Mouse (Mus musculus) midbrain, embryonic 11.5 days (tissue): ENCODE results near the gene Git2. TPM values are rescaled to one million over a fixed set of nuclear protein-coding genes. Genes with fewer than 3 reads are reported as not detected.

ENCODE experiments used
- ATAC-seq: fragments of 200-750 bp; cut with Nextera tagmentation; 2 replicates; pipeline ENCODE4 v1.8.0; 2017; ENCODE audit warnings: moderate TSS enrichment, moderate library complexity; ENCODE audit not compliant: low FRiP score
- DNase-seq: peaks from one replicate; pipeline ENCODE4 v3.0.0; 2015; ENCODE audit warnings: low spot score; ENCODE audit errors: missing footprints
- H3K27ac ChIP-seq: fragments of 300-500 bp; sonication (generic); 2 replicates; pipeline ENCODE4 v1.5.1; 2014; ENCODE audit warnings: low read depth, low read length
- H3K27me3 ChIP-seq: fragments of 300-500 bp; sonication (generic); 2 replicates; pipeline ENCODE4 v1.6.1; 2014; ENCODE audit warnings: mild to moderate bottlenecking, low read length, moderate library complexity, mixed read lengths; ENCODE audit not compliant: control insufficient read depth, insufficient read depth
- H3K36me3 ChIP-seq: fragments of 300-500 bp; sonication (generic); 2 replicates; pipeline ENCODE4 v1.6.1; 2014; ENCODE audit warnings: mild to moderate bottlenecking, low read length, moderate library complexity, mixed read lengths; ENCODE audit not compliant: control insufficient read depth, insufficient read depth
- H3K4me1 ChIP-seq: fragments of 300-500 bp; sonication (generic); 2 replicates; pipeline ENCODE4 v1.6.1; 2014; ENCODE audit warnings: low read length; ENCODE audit not compliant: control insufficient read depth, insufficient read depth
- H3K4me2 ChIP-seq: fragments of 300-500 bp; sonication (generic); 2 replicates; pipeline ENCODE4 v1.6.1; 2014; ENCODE audit warnings: mild to moderate bottlenecking, moderate library complexity
- H3K4me3 ChIP-seq: fragments of 300-500 bp; sonication (generic); 2 replicates; pipeline ENCODE4 v1.5.1; 2014; ENCODE audit warnings: low read depth, low read length
- H3K9ac ChIP-seq: fragments of 300-500 bp; sonication (generic); 2 replicates; pipeline ENCODE4 v1.6.1; 2014; ENCODE audit warnings: low read length
- H3K9me3 ChIP-seq: fragments of 300-500 bp; sonication (generic); 2 replicates; pipeline ENCODE4 v1.6.1; 2016; ENCODE audit warnings: low read length; ENCODE audit not compliant: control insufficient read depth
- WGBS: fragments of 180-500 bp; shearing (Covaris S2); extraction: QIAGEN DNeasy Blood & Tissue Kit; methylation state at CpG from one replicate; pipeline ENCODE4 v1.1.7; 2014; 5-methylcytosine and 5-hydroxymethylcytosine counted together
- polyA plus RNA-seq: library from polyadenylated mRNA; unstranded; fragments of >200 nt; fragmentation: Nextera tagmentation; extraction: Ambion mirVana; gene quantifications from 2 replicates; pipeline ENCODE4 v1.2.1, GENCODE M21; 2014

The Git2 gene
- polyA plus RNA-seq, 1 experiment from 2014 or later, result 29.5 TPM

- Histone ChIP-seq H3K4me1 (peaks cover 5% of the 10 kb centered on the region), H3K9ac (no peak overlapping the region), H3K27me3 (no peaks in the 10 kb centered on the region), H3K4me3 (no peak overlapping the region), H3K9me3 (no peaks in the 10 kb centered on the region), H3K27ac (no peak overlapping the region), H3K36me3 (peaks cover 13% of the 10 kb centered on the region), H3K4me2 (no peak overlapping the region)
- 95% methylated on average over 21 of the region's 21 CpGs for WGBS
- no peak for DNase-seq
- no peak for ATAC-seq
Measured at GRCm38 (mm10) chr5:114709357-114709756, 66.0 kb downstream of the Git2 start.

- Histone ChIP-seq H3K27me3 (no peaks in the 10 kb centered on the region), H3K4me2 (peak overlapping the region; percentile 51), H3K9ac (peak overlapping the region; percentile 70), H3K4me1 (peaks cover 5% of the 10 kb centered on the region), H3K4me3 (peak overlapping the region; percentile 68), H3K36me3 (peaks cover 10% of the 10 kb centered on the region), H3K9me3 (no peaks in the 10 kb centered on the region), H3K27ac (no peak overlapping the region)
- no peak for ATAC-seq
- 66% methylated on average over 15 of the region's 15 CpGs for WGBS
- no peak for DNase-seq
Measured at GRCm38 (mm10) chr5:114708491-114708890, 66.8 kb downstream of the Git2 start.

GRCm38 (mm10) chr5:114707265-114708068 lies 67.8 kb downstream of the Git2 start, which contains the start of gene Tchp:
Gene Tchp (plus strand): TSS chr5:114707760.
- Histone ChIP-seq H3K9me3 (no peaks in the 10 kb centered on the region), H3K27me3 (no peaks in the 10 kb centered on the region), H3K36me3 (peaks cover 9% of the 10 kb centered on the region), H3K27ac (no peak within 1 kb of the TSS), H3K4me1 (peaks cover 5% of the 10 kb centered on the region), H3K9ac (peak within 1 kb of the TSS; percentile 70), H3K4me3 (peak within 1 kb of the TSS; percentile 68), H3K4me2 (peak within 1 kb of the TSS; percentile 51)
- peak; percentile 99 for DNase-seq
- 4% methylated on average over 49 of the region's 49 CpGs for WGBS
- peak; percentile 88 for ATAC-seq

GRCm38 (mm10) chr5:114702403-114703392 lies 72.6 kb downstream of the Git2 start:
- Histone ChIP-seq H3K36me3 (no peaks in the 10 kb centered on the region), H3K27me3 (no peaks in the 10 kb centered on the region), H3K4me1 (no peaks in the 10 kb centered on the region), H3K4me2 (no peak overlapping the region), H3K9ac (no peak overlapping the region), H3K4me3 (no peak overlapping the region), H3K9me3 (no peaks in the 10 kb centered on the region), H3K27ac (no peak overlapping the region)
- no peak for ATAC-seq
- DNase-seq, result peak; percentile 86
- WGBS, result 67% methylated on average over 14 of the region's 14 CpGs

- ATAC-seq, result no peak
- no peak overlapping the region for H3K27ac ChIP-seq
Measured at GRCm38 (mm10) chr5:114699015-114699414, 76.3 kb downstream of the Git2 start.

GRCm38 (mm10) chr5:114698044-114698746 lies 77.1 kb downstream of the Git2 start:
- Histone ChIP-seq H3K27me3 (no peaks in the 10 kb centered on the region), H3K9ac (no peak overlapping the region), H3K27ac (no peak overlapping the region), H3K4me3 (no peak overlapping the region), H3K36me3 (no peaks in the 10 kb centered on the region), H3K4me2 (no peak overlapping the region), H3K4me1 (no peaks in the 10 kb centered on the region), H3K9me3 (no peaks in the 10 kb centered on the region)
- ATAC-seq (no peak), DNase-seq (no peak)
- 89% methylated on average over 19 of the region's 19 CpGs for WGBS

More at GRCm38 (mm10) chr5:114699015-114699414, 76.3 kb downstream of the Git2 start:
- Histone ChIP-seq H3K27me3 (no peaks in the 10 kb centered on the region), H3K4me3 (no peak overlapping the region), H3K4me2 (no peak overlapping the region), H3K4me1 (no peaks in the 10 kb centered on the region), H3K36me3 (no peaks in the 10 kb centered on the region), H3K9me3 (no peaks in the 10 kb centered on the region), H3K9ac (no peak overlapping the region)
- 82% methylated on average over 7 of the region's 7 CpGs for WGBS
- no peak for DNase-seq

DNA sequence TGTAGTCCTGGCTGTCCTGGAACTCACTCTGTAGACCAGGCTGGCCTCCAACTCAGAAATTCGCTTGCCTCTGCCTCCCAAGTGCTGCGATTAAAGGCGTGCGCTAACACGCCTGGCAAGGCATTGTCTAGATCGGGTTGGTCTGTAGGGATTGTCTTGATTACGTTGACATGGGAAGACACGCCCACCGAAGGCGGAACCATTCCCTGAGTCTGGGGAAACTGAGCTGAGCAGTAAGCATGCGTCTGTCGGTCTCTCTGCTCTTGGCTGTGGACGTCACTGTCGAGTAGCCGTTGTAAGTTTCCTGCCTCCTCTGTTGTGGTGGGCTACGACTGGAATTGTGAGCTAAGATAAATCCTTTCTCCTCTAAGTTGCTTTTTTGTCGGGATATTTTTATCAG lies 78.4 kb downstream of the Git2 start:
- 86% methylated on average over 17 of the region's 17 CpGs for whole genome bisulfite sequencing
- H3K27me3 ChIP-seq, result no peaks in the 10 kb centered on the region

DNA sequence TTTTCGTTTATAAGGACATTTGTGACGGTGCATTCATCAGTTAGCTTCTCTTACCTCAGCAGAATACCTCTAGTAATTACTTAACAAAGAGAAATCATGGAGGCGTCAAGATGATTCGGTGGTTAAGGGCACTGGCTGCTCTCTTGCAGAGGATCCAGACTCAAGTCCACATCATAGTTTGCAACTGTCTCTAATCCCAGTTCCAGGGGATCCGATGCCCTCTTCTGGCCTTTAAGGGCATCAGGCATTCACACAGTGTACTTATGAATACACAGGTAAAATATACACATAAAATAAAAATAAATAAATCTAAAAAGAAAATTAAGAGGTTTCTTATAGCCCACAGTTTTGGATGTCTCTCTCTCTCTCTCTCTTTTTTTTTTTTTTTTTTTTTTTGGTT lies 79.5 kb downstream of the Git2 start:
- no peak for ATAC-seq
- Histone ChIP-seq H3K36me3 (no peaks in the 10 kb centered on the region), H3K4me3 (no peak overlapping the region), H3K4me2 (no peak overlapping the region), H3K4me1 (peaks cover 4% of the 10 kb centered on the region; the same call in 1 of the 2 replicates), H3K27me3 (no peaks in the 10 kb centered on the region), H3K27ac (no peak overlapping the region), H3K9ac (no peak overlapping the region), H3K9me3 (no peaks in the 10 kb centered on the region)
- 78% methylated on average over 5 of the region's 5 CpGs for WGBS
- DNase-seq, result no peak

More for the DNA sequence above, 78.4 kb downstream of the Git2 start:
- no peak overlapping the region for H3K27ac ChIP-seq
- H3K4me3 ChIP-seq, result no peak overlapping the region
- no peaks in the 10 kb centered on the region for H3K9me3 ChIP-seq
- no peak for DNase-seq
- no peaks in the 10 kb centered on the region for H3K36me3 ChIP-seq
- no peaks in the 10 kb centered on the region for H3K4me1 ChIP-seq
- H3K9ac ChIP-seq, result no peak overlapping the region
- no peak overlapping the region for H3K4me2 ChIP-seq
- ATAC-seq, result no peak
